Mouse (Mus musculus): ENCODE data around the gene Parpbp. TPM values are rescaled to one million over a fixed set of nuclear protein-coding genes. Genes with fewer than 3 reads are reported as not detected.

The Parpbp gene
- 0.24 and 0.34 TPM in 2 replicates for polyA plus RNA-seq (2012; rRNA removed)

DNA sequence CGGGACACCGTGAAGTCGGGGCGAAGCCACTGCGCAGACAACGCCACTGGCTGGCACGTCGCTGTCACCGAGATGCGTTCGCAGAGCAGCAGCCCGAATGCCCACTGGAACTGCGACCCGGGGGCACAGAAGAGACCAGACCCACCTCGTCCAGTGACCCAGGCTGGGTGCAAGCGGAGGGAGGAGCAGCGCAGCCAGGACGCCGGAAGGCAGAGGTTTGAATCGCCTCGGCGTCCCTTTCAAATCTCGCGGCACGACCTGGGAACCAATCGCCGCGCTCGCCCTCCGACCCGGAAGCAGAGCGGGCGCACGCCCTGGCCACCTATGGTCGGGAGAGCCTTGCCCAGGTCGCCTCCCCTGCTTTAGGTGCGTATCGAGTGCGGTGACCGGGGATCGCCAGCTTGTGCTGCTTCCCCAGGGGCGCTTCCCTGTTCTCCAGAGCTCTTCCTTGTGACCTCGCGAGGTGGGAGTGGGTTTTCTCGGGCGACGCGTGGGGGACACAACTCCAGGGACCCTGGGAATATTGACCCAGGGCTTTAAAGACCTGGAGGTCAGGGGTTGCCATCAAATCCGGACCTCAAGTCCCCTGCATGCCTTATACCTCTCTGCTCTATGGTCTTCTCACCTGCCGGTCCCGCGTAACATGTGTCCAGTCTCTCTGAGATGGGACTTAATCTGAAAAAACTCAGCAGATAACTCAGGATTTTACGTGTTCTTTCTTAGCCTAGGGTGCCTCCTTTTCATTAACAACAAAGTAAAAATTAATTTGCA, at the start of gene Parpbp, which contains the start of gene Nup37:
Gene Parpbp (minus strand): TSS at position 235 of the 771 bp plus-strand sequence.
Gene Nup37 (plus strand): TSS at position 286 of the 771 bp plus-strand sequence.
- DNase-seq (ENCODE audit: low read depth), result peak; percentile 10

DNA sequence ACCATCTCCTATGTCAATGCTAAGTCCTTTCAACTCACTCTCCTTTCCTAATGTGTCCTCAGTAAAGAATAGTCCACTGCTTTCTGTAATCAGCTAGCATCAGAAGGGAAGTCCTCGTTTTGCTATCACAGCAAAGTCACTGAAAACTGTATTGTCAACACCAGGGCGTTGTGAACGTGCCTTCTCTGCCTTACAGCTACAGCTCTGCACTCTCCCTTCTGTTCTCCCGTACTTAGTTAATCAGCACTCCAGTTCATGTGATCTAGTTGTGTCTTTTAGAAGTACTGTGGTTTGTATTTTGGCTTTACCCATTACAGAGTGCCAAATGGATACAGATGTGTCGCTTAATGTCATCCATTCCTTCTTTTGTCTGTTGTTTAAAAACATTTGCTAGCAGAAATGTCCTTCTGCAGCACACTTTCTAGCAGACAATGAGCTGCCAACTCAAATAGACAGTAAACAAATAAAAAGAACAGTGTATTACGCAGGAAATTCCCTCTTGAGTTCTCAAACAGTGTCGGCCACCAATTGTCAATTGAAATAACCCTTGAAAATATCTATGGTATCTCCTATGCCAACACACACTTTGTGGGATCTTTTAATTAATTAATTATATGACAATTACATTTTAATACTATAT, 20.8 kb upstream of the Parpbp start:
- no peak for DNase-seq (ENCODE audit: low read depth)

DNA sequence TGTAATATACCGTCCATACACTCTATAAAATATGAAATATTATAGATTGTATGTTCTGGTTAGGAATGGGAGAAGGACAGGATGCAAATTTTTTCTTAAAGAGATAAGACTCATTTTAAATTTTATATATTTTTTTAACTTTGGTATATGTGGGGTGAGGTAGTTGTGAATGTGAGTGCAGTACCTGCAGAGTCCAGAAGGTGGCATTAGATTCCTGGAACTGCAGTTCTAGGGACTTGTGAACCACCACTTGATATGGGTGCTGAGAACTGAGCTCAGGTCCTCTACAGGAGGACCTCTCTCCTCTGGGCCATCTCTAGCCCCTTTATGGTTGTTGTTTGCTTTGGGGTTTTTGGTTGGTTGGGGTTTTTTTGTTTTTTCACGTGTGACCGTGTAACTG, 19.4 kb upstream of the Parpbp start:
- DNase-seq (ENCODE audit: low read depth), result no peak

DNA sequence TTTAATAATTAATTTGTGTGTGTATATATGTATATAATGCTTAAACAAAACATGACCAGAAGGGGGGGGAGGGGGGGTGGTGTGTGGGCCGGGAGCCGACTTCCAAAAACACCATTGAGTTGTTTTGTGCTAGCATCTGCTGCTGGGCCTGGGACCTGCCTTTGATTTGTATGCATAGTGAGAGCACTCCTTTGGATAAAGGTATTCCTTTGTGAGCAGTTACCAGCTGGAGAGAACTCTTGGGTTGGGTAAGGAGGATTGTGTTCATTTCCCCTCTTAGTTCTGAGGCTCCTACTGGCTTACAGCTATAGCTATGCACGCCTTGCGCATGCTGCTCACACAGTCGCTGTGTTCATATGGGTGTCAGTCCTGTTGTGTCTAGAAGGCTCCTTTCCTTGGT, 15.9 kb upstream of the Parpbp start:
- DNase-seq (ENCODE audit: low read depth), result no peak

DNA sequence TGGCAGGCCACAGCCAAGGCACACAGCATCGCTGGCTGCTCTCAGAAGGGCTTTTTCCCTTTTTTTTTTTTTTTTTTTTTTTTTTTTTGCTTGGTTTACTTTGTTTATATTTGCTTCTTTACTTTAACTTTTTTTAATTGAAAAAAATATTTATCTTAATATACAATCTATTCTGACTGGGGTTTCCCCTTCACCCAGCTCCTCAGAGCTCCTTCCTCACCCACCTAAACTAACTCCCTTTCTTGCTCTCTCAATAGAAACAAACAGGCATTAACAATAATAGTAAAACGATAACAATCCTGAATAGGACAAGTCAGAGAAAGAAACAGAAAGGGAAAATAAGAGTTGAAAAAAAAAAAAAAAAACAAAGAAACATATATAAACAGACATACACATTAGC, 15.4 kb upstream of the Parpbp start:
- DNase-seq (ENCODE audit: low read depth), result no peak

DNA sequence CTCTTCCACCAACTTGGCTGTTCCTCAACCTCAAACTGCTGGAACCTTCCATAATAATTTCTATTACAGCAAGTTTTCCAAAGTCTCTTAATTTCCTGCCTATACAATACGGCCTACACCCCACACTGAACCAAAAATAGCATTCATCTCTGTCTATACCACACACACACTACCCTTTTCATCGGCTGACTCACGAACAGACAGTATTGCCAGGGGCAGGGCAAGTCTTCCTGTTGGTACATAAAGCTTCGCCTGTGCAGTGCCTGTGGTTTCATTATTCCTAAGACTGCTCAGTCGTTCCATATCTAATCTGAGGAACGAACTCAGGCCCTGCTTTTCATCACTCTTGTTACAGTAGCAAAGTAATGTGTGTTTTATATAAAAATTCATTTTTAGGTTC, 4.9 kb upstream of the Parpbp start:
- DNase-seq (ENCODE audit: low read depth), result no peak

DNA sequence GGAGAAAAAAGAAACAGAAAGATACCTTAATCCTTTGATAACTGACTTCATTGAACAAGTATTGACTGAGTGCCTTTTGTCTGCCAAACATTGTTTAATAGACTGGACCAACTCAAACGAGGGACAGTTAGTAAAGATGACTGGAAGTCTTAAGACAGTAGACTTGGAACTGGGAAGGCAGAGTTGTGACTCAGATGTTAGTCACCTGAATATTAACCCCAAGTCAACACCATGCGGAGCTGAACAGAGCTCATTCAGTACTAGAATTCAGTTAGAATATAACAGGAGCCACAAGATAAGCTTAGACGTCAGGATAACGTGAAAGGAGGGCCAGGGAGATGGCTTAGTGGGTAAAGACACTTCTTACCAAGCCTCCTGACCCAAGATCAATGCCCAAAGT, 3.6 kb upstream of the Parpbp start:
- DNase-seq (ENCODE audit: low read depth), result no peak

DNA sequence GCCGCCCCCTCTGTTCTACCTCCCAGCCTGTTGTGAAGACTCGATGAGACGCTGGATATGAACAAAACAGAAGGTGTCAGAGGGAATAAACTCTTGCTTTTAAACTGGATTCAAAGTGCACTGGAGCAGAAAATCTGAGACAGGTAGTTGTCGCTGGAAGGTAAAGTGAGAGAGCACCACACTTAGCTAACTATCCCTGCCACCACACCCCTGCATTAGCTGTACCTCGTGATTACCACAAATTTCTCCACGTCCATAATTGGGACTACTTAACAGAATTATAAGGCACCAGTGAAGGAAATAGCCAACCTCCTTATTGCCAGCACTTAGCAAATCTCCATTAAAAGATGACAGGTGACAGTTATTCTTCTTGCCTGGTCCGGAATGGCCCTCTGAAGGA, 554 bp downstream of the Parpbp start:
- no peak for DNase-seq (ENCODE audit: low read depth)

DNA sequence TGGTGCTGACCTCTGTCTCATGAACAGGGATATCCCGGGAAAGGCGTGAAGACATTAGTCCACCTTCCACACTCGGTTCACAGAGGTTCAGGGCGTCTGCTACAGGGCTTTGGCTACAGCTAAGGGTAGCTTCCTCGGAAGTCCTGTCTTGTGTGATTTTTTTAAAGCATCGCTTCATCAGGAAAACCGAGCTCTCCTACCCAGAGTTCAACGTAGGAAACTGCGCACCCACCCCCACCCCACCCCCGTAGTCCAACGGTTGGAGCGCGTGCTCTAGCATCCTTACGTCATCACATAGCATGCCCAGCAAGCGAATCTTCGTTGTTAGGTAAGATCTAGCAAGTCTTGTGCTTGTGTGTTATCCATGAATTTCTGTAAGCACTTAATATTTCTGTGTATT, 11.1 kb downstream of the Parpbp start:
- no peak for DNase-seq (ENCODE audit: low read depth)

DNA sequence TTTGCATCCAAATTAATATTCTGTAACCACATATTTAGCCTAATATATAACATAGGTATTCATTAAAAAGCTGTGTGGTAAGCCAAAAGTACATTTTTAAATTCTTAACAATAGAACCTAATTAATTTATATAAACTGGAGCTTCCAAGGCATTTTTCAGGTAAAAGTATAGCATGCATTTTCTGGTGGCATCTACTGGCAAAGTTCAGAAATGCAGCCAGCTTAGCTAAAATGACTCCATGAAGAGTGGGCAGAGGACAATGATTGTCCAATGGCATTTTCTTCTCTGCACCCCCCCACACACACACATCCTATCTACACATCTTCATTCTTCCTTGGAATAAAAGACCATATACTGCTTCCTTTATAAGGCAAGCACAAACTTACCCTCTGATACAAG, 27.0 kb downstream of the Parpbp start:
- DNase-seq (ENCODE audit: low read depth), result no peak

DNA sequence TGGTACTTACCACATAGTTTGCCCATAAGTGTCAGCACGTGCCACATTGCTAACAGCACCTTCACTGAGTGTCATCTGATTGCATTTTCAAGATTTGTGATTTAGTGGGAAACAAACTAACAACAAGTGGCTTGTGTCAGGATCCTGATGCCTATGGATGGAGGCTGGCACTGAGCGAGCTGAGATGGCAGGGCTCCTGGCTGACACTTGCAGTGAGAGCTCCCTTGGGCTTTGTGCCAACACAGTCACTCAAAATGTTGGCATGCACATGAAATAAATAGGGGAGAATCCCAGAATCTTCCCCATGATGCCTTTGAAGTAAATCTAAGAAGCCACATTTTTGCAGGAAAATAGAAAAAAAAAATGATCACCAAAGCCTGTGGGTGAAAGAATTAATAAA, 33.5 kb downstream of the Parpbp start:
- DNase-seq (ENCODE audit: low read depth), result no peak

DNA sequence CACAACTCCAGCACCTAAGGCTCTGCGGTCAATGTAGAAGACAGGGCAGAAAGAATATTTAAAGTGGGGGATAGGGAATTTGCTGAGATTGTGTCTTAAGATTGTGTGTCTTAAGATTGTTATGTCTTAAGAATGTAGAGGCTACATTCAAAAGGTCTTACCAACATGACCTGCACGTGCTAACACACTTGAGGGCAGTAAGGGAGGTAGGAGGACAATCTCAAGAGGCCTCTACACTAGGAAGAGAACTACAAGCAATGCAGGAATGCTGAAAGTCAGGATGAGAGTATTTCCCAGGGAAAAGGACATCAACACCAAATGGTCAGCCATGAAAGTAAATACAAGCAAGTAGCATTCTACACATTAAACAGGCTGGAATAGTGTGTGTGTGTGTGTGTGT, 40.6 kb downstream of the Parpbp start:
- no peak for DNase-seq (ENCODE audit: low read depth)

DNA sequence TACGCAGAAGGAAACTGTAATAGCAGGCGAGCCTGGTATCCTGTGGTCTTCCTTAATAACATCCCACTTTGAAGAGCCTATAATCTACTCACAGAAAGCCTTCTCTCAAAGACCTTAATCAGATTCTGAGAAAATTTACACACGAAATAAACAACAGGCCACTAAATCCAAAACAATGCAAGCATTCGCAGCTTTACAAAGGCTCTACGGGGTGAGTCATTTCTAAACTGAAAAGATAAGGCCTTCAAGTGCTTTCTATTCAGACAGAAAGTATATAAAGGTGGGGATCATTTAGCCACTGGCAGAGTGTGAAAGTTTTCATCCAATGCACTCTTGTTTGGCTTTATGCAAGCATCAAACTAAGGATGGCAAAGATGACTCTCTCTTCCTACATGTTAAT, 56.0 kb downstream of the Parpbp start, which contains the start of gene Pmch:
Gene Pmch (plus strand): TSS at position 301 of the 400 bp plus-strand sequence.
- no peak for DNase-seq (ENCODE audit: low read depth)

DNA sequence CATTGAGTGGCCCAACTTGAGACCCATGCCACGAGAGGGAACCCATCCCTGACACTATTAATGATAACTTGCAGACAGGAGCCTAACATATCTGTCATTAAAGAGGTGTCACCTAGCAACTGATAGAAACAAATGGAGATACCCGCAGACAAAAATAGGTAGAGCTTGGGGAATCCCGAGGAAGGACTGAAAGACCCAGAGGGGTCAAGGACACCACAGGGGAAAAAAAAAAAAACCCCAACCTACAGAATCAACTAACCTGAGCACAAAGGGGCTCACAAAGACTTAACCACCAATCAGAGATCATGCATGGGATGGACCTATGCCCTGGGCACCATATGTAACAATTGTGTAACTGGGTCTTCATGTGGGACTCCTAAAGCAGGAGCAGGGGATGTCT, 79.4 kb downstream of the Parpbp start:
- no peak for DNase-seq (ENCODE audit: low read depth)

DNA sequence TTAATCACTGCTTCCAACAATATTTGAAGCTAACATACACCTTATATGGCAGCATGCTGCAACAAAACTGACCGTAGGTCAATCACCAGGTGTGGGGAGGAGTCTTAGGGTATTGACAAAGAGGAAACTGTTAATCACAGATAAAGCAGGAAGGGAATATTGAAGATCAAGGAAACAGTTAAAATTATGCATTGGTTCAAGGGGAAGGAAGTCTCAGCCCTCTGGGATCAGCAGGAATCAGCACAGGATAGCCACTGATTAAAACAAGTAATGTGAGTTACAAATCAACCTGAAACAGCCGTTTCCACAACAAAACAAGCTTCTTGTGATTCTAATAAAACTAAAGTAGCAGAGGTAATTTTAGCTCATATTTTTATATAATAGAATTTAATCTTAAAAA, 81.9 kb downstream of the Parpbp start:
- no peak for DNase-seq (ENCODE audit: low read depth)

DNA sequence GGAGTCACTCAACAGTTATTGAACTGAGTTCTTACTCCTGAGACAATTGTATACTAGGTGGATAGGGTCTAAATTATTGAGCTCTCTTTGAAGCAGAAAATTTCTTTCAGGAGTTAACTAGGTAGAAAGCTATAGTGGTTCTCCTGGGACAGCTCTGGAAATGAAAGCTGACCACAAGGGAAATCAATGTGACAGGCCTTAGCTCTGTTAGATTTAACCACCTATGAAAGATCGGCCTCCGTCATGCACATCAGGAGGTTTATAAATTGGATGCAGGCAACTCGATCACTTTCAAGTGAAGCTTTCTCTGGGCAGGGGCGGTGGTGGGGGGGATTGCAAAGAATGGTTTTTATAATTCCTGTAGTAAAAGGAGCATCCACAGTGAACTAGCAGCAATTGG, 83.3 kb downstream of the Parpbp start:
- DNase-seq (ENCODE audit: low read depth), result no peak

DNA sequence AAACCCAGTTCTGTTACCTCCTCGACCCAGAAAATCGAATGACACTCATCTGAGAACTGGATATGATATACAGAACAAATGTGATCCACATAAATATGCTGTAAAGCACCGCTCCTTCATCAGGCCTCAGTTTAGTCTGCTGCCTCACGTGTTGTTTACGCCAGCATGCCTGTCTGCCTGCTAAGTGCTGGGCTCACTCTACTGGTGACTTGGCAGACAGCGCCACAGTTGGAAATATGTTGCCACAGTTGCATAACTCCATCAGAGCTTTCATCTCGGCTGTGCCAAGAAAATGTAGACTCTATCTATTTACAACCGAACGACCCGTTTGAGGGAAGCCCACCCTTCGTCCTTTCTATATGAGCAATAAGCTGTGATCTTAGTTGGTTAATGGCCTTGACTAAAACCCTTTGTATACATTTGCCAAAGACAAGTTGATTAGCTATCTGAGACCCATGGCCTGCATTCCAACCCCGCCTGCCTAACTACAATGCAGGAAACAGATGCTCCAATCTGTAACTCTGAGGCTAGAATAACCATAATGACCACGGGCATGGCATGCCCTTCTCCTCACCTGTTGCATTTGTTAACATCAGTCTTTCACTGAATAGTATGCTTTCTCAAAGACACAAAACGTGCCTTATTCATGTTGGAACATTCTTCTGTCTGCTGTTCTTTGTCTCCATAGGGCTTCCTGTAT, 89.6 kb downstream of the Parpbp start:
- DNase-seq (ENCODE audit: low read depth), result peak; percentile 33

DNA sequence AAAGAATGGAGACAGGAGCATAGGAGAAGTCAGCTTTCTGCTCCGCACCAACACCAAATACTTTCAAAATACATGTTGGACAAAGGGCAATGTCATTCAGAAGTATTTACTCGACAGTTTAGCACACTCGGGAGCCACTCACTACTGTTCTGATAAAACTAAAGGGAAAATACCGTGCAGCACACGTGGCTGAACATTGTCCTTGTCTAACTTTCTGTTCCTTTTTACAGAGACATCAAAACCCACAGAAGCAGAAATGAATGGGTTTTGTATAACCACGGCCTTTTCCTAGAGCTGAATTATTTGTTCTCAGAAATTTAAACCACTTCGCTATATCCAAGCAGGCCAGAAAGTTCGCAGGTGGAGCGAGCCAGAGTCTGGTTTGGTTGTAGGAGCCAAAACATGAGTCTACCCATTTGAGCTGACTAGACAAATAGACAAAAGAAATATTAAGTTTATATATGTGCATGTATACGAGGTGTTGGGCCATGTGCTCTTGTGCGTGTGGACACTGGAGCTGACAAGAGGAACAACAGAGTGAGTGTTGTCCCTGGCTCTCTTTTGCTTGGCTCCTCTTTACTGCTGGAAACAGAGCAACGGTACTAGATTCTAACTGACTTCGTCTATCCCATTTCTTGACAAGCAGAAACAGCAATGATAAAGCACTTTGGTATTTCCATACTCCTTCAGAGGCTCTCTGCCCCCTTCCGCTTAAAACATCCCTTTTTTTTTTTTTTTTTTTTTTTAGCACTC, 92.3 kb downstream of the Parpbp start:
- DNase-seq (ENCODE audit: low read depth), result no peak

DNA sequence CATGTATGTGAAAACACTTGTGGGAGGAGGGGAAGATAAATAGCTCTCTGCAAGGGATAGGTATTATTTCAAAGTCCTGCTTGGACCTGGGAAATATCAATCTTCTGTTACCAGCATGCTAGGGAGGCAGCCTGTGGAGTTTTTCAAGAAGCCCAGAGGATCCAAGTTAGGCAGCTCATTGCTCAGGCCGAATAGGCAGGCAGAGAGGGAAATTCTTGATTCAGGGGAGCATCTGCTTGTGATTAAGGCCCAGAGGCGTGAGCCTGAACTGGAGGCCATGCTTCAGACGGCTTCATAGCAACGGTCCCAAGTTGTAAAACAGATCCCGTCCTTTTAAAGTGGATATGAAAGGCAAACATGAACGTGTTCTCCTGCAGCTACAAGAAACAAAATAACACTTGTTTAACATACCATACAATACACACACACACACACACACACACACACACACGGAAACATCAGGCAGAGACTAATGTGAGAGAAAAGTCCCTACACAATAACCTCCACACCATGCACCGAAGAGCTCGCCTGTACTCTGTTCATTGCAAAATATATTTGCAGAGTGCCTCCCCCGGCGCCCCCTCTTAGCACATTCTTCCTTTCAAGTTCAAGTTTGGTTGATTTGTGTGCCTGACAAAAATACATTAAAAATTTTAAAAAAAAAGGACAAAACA, 100.5 kb downstream of the Parpbp start:
- no peak for DNase-seq (ENCODE audit: low read depth)

DNA sequence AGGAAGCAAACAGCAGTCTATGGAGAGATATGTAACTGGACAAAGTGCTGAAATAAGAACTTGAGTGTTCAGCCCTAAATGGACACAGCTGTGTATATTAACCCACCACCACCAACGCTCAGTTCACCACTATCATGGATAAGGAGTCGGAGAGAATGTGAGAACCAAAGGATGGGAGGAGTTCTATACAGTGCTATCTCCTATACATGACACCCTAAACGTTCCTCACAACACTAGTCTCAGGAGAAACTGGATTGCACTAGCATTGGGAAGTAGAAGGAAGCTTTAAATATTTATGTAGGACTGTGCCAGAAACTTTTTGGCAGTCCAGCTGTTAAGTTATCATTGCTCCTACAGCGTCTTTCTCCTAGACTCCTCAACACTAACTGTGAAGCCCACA, 102.4 kb downstream of the Parpbp start:
- no peak for DNase-seq (ENCODE audit: low read depth)

Data from gonadal fat pad, adult 2 months (tissue).